Mouse (Mus musculus): ENCODE measurements around the gene Odc1.

Gene Odc1

GRCm38 (mm10) chr12:17551208-17551995, 6.8 kb downstream of the Odc1 start:
- no peak for DNase-seq (ENCODE audit: low spot score)

- DNase-seq (ENCODE audit: low spot score), result no peak
Observed at GRCm38 (mm10) chr12:17552420-17552819, 7.8 kb downstream of the Odc1 start.

GRCm38 (mm10) chr12:17552949-17553348, 8.4 kb downstream of the Odc1 start:
- no peak for DNase-seq (ENCODE audit: low spot score)

- no peak for DNase-seq (ENCODE audit: low spot score)
Observed at GRCm38 (mm10) chr12:17553627-17554026, 9.0 kb downstream of the Odc1 start.

- DNase-seq (ENCODE audit: low spot score), result peak; percentile 96
Observed at GRCm38 (mm10) chr12:17554200-17554951, 9.8 kb downstream of the Odc1 start.

GRCm38 (mm10) chr12:17556430-17557343, 12.1 kb downstream of the Odc1 start:
- DNase-seq (ENCODE audit: low spot score), result peak; percentile 88

GRCm38 (mm10) chr12:17557344-17557966, 12.9 kb downstream of the Odc1 start:
- peak; percentile 76 for DNase-seq (ENCODE audit: low spot score)

- DNase-seq (ENCODE audit: low spot score), result no peak
Observed at GRCm38 (mm10) chr12:17557967-17558345, 13.4 kb downstream of the Odc1 start.

- DNase-seq (ENCODE audit: low spot score), result no peak
Observed at GRCm38 (mm10) chr12:17562396-17562795, 17.8 kb downstream of the Odc1 start.

GRCm38 (mm10) chr12:17565393-17566045, 20.9 kb downstream of the Odc1 start:
- no peak for DNase-seq (ENCODE audit: low spot score)

GRCm38 (mm10) chr12:17566046-17566408, 21.4 kb downstream of the Odc1 start:
- no peak for DNase-seq (ENCODE audit: low spot score)

- no peak for DNase-seq (ENCODE audit: low spot score)
Observed at GRCm38 (mm10) chr12:17568564-17568963, 24.0 kb downstream of the Odc1 start.

GRCm38 (mm10) chr12:17574591-17574990, 30.0 kb downstream of the Odc1 start:
- DNase-seq (ENCODE audit: low spot score), result no peak

- DNase-seq (ENCODE audit: low spot score), result no peak
Observed at GRCm38 (mm10) chr12:17575156-17575910, 30.7 kb downstream of the Odc1 start.

- DNase-seq (ENCODE audit: low spot score), result peak; percentile 55
Observed at GRCm38 (mm10) chr12:17576041-17576440, 31.4 kb downstream of the Odc1 start.

- no peak for DNase-seq (ENCODE audit: low spot score)
Observed at GRCm38 (mm10) chr12:17578601-17579000, 34.0 kb downstream of the Odc1 start.

GRCm38 (mm10) chr12:17581001-17581400, 36.4 kb downstream of the Odc1 start:
- DNase-seq (ENCODE audit: low spot score), result no peak

- DNase-seq (ENCODE audit: low spot score), result no peak
Observed at GRCm38 (mm10) chr12:17582406-17582805, 37.8 kb downstream of the Odc1 start.

- peak; percentile 11 for DNase-seq (ENCODE audit: low spot score)
Observed at GRCm38 (mm10) chr12:17583860-17584259, 39.3 kb downstream of the Odc1 start.

- no peak for DNase-seq (ENCODE audit: low spot score)
Observed at GRCm38 (mm10) chr12:17586011-17586410, 41.4 kb downstream of the Odc1 start.

GRCm38 (mm10) chr12:17588436-17588835, 43.8 kb downstream of the Odc1 start:
- no peak for DNase-seq (ENCODE audit: low spot score)
